Mouse (Mus musculus): ENCODE data around the gene Smim14.

DNA sequence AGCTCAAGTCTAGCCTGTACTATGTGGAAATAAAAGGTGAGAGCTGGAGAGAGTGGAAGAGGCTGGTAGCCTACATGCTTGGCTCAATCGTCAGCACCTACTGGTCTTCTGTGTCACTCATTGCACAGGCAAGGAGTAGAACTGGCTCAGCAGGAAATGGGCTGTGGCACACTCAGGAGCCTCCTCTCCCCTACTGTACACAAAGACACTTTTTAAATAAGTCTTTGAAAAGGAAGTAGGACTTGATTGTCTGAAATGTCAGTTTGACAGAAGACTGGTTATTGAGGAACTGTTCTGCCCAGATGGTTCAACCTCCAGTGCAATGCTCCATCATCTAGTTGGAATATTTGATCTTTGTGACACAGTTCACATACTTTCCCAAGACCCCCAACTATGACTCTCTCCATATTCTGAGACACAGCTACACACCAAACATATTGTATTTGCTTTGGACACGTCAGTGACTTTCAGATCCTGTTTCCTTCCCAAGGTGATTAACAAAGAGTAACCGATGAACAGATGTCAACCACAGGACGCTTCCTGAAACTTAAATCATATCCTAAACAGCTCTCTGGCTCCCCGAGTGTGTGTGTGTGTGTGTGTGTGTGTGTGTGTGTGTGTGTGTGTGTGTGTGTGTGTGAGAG, 22.2 kb downstream of the Smim14 start:
- TF ChIP-seq KAT2A (conservative IDR thresholded peaks at IDR 0.05; ENCODE audit: low read depth, low read length) (no peak), MAX (IDR thresholded peaks at IDR 0.05; ENCODE audit: low read length) (no peak), CHD1 (IDR thresholded peaks at IDR 0.05; ENCODE audit: low read depth, low read length) (no peak), CTCF (IDR thresholded peaks at IDR 0.05 in 2 of 3, conservative IDR thresholded peaks at IDR 0.05 in 1 of 3; ENCODE audit: control insufficient read depth in 1 of 3, insufficient read depth in 1 of 3, low read depth in 2 of 3, low read length in 3 of 3, poor library complexity in 1 of 3, severe bottlenecking in 1 of 3) (no peak), POLR2AphosphoS5 (IDR thresholded peaks at IDR 0.05; ENCODE audit: borderline replicate concordance, low read depth, low read length) (no peak), POLR2A (IDR thresholded peaks at IDR 0.05; ENCODE audit: control insufficient read depth in 1 of 2, insufficient read depth in 1 of 2, low read depth in 1 of 2, low read length in 2 of 2, poor library complexity in 1 of 2) (no peak), TAL1 (IDR thresholded peaks at IDR 0.05; ENCODE audit: low read length) (no peak), E2F4 (IDR thresholded peaks at IDR 0.05; ENCODE audit: borderline replicate concordance, low read depth, low read length) (no peak), USF1 (IDR thresholded peaks at IDR 0.05; ENCODE audit: low read depth, low read length) (no peak)
